Mouse (Mus musculus): ENCODE results near the gene Rtn2.

Gene Rtn2

GRCm38 (mm10) chr7:19300501-19301421 lies 18.3 kb downstream of the Rtn2 start:
- DNase-seq (ENCODE audit: low spot score in 2 of 2), result peak; percentile 77 to 85

GRCm38 (mm10) chr7:19301461-19302263 lies 19.2 kb downstream of the Rtn2 start:
- DNase-seq (ENCODE audit: low spot score in 2 of 2), result peak; percentile 25 to 35

- no peak for DNase-seq (ENCODE audit: low spot score in 2 of 2)
These were observed 20.0 kb downstream of the Rtn2 start for GRCm38 (mm10) chr7:19302264-19303045.

- DNase-seq (ENCODE audit: low spot score in 2 of 2), result no peak
These were observed 20.6 kb downstream of the Rtn2 start for GRCm38 (mm10) chr7:19303046-19303305.

DNA sequence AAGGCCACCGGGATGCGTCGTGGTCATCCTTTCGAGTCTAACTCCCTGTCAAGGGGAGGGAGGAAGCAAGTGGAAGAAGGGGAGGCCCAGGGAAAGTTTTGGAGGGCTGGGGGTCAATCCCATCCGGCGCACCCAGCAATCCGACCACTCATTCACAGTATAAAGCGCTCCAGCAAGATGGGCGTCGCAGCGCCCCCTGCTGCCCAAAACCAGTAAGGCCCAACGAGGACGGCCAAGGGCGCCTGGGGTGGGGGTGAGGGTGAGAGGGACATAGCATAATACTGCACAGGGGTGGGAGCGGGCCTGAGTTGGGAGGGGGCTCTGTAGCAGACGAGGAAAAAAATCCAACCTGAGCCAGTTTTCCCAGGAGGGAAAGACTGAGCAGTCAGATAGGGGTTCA lies 21.3 kb downstream of the Rtn2 start:
- DNase-seq (ENCODE audit: low spot score in 2 of 2), result peak; percentile 76 to 86

DNA sequence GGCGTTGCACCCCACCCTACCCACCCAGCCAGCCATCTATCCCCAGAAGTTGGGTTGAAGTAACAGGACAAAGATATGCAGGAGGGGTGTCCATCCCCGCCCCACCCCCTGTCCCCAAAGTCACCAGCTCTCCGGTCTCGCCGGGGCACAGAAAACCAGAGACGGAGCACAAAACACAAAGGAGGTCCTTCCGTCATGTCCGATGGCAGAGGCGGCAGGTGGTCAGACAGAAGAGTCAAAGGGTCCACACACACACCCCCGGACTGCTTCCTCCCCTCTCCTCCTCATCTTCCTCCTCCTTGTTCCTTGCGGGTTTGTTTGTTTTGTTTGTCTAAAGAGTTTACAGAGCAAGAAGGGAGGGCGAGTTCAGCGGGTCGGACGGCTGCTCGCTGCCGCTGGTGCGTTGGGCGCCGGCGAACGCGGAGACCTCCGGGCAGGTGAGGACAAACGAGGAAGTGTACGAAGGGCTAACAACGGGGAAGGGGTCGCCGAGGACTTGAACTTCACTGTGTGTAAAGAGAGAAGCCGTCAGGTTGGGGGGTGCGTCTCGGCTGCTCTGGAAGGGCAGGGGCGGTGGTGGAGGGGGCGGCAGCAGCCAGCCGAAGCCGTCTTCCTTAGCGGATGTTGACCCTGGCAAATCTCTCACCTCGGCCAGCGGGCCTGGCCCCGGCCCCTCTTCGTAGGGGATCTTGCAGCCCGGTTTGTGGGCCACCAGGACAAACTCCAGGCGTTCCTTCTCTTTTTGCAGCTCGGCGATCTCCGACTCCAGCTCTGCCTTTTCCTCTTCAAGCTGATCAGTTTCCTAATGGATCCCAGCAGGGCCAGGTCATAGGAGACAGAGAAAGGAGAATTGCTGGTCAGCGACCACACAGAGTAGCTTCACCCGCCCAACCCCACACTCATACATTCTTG lies 22.3 kb downstream of the Rtn2 start:
- DNase-seq (ENCODE audit: low spot score in 2 of 2), result peak in 1 of 2 experiments; percentile 23

GRCm38 (mm10) chr7:19305413-19305735 lies 22.9 kb downstream of the Rtn2 start:
- DNase-seq (ENCODE audit: low spot score in 2 of 2), result no peak

DNA sequence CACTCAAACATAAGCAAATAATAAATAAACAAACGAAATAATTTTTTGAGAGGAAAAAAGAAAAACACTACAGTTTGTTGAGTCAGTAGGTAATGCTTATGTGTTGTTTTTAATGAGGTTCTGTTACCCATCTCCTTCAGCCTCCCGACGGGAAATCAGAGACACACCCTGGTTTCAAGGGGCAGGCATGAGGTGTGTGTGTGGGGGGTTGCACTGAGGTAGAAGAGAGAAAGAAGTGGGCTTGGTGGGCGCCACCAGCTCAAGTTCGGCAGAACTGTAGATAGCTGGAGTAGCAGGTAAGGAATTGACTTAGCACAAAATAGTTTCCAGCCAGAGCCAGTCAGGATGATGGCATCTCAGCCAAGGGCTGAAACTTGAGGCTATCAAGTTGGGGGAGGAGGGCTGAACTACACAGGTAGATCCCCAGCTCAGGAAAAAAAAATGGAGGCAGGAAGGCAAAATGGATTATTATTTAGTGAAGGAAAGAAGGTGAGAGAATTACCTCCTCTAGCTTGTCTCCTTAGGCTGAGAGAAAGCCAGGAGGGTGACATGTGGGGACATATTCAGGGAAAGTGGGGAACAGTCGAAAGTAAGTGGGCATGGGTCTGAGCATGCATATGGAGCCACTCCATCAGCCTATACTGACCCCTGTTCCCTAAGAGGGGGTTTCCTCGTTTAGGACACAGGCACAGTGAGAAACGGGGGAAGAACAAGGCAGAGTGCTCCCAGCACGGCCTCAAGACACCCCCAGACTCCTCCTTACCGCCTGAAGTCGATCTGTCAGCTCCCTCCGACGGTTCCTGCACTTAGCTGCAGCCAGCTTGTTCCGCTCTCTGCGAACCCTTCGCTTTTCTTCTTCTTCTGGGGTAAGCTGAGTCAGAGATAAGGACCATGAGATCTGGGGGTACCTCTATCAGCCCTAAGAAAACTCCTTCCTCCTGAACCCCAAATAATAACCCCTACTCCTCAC lies 23.7 kb downstream of the Rtn2 start:
- no peak for DNase-seq (ENCODE audit: low spot score in 2 of 2)

DNA sequence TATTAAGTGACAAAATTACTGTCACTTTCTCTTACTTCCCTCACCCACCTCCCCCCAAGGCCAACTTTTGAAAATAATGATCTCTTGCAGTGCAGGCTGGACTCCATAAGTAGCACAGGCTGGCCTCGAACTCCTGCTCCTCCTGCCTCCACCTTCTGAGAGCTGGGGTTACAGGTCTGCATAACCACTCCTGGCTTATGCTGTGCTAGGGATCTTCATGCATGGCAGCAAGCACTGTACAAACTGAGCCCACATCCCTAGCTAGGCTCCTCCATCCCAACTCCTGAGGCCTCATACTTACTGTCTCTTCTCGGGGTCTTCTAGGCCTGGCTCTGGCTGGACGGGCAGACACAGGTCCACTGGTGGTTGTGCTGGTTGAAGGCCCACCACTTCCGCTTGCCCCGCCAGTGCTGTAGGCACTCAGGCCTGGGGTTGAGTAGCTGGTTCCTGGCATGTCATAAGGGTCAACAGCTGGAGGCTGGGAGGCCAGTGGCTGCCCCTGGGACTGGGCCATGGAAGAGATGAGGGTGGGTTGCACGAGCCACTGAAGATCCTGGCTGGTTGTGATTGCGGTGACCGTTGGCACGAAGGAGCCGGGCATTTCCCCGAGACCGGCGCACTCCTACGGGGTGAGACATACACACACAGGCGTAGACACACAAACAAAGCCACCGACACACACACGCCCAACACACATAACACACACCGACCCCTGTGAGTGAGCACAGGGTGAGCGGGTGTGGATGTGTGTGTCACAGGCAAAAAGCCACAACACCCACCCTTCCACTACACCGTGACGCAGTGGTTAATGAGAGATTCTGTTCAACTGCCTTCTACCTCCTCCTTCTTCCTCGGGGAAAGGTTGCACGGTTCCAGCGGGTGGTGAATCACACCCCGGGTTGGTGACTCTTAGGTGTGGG lies 24.7 kb downstream of the Rtn2 start:
- no peak for DNase-seq (ENCODE audit: low spot score in 2 of 2)

GRCm38 (mm10) chr7:19307739-19308453 lies 25.5 kb downstream of the Rtn2 start:
- peak in 1 of 2 experiments; percentile 46 for DNase-seq (ENCODE audit: low spot score in 2 of 2)

GRCm38 (mm10) chr7:19308454-19309277 lies 26.2 kb downstream of the Rtn2 start:
- peak; percentile 91 for DNase-seq (ENCODE audit: low spot score in 2 of 2)

DNA sequence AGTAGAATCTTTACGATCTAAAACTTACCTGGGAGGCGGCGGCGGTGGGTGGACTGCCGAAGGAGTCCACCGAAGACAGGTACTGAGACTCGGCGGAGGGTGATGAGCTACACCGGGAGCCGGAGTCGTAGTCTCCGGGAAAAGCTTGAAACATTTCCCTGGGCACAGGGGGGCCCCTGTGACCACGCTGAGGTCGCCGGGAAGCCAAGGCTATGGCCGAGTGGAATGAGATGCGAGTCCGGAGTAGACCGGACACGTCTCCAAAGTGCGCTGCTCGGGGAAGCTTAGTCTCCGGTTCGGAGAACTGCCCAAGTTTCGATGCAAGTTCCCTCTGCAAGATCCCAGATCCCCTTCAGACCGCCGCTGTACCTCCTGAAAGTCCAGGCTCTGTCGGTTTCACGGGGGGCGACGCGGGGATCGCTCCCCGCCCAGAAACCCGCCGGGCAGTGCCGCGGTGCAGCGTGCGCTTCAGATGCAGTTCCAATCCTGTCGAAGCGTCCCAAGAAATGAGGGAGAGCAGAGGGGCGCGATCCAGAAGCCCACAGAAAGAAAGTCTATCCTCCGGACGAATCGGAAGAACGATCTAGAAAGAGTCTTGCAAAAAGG lies 27.0 kb downstream of the Rtn2 start:
- no peak for DNase-seq (ENCODE audit: low spot score in 2 of 2)

GRCm38 (mm10) chr7:19309884-19310641 lies 27.6 kb downstream of the Rtn2 start, which contains the start of gene Fosb:
TSS of gene Fosb (minus strand) at chr7:19310051.
- DNase-seq (ENCODE audit: low spot score in 2 of 2), result peak; percentile 95 to 96

DNA sequence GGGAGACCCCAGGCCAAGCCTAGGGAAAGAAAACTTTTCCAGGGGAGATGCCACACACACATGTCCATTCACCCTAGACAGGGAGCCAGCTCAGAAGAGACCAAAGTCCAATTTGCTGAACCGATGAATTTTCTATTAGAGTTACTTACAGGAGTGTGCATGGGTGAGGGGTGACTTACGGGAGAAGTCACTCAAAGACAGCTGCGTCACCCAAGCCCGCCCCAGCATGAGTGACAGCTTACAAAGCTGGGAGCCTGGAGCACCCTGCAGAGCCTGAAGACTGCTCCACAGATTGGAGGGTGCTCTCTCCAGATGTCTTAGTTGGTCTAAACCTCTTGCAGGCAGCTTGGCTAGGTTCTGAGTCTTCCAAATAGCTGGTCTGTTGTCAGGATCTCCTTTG lies 29.6 kb downstream of the Rtn2 start:
- no peak for DNase-seq (ENCODE audit: low spot score in 2 of 2)

- no peak for DNase-seq (ENCODE audit: low spot score in 2 of 2)
These were observed 31.6 kb downstream of the Rtn2 start for GRCm38 (mm10) chr7:19314033-19314432.

All from natural killer cell, adult 2 months (primary cell).